26 mouse cellular contexts compared by ENCODE assay signal in the genomic region with DNA sequence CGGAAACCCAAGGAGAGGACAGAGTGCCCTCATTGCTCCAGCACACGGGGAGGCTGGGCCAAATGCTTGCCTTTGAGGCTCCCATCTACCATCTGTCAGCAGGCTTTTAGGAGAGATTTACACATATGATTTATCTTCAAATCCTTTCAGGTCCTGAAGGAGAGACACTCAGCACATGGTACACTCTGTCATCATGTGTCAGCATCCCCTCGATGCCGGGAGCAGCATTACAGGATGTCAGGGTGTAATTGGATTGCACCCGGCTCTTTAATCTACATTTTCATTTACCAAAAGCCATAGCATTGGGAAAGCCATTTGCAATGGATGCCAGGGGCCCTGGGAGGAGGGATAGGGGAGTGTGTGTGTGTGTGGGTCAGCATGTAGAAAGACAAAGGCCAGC.
A peak's percentile ranks its signal among the peaks of the same experiment; 100 is the strongest.
DNase-seq lines count a peak whose midpoint lies in the region; ATAC-seq lines count a peak whose summit lies in the region.
"Had no signal": no experiment of that assay in that cellular context is flagged by ENCODE, and none has a peak within 500 bp of the region (broad histone marks: within the 10 kb centered on the region; RNA-seq: fewer than 3 reads in every experiment).

No protein-coding gene starts in this region.

- H3K4me2 ChIP-seq in forebrain, embryonic 14.5 days (ENCODE audit: low read length): no peak overlapping the region
- H3K4me2 ChIP-seq in forebrain, embryonic 15.5 days (replicated peaks): no peak overlapping the region
- H3K4me2 ChIP-seq in midbrain, embryonic 14.5 days (ENCODE audit: low read length): no peak overlapping the region
- no peak overlapping the region for H3K4me2 ChIP-seq in midbrain, embryonic 11.5 days
- H3K4me2 ChIP-seq: heart, embryonic 13.5 days; kidney, embryonic 15.5 days; limb, embryonic 13.5 days; liver, embryonic 11.5 days; lung, embryonic 15.5 days had no signal

- DNase-seq in forebrain, embryonic 14.5 days (ENCODE audit: low spot score): peak; percentile 6
- DNase-seq in midbrain, embryonic 14.5 days: peak; percentile 62
- no peak for DNase-seq in midbrain, embryonic 11.5 days (ENCODE audit: low spot score, missing footprints)
- DNase-seq in mesoderm, embryonic 11.5 days (ENCODE audit: low read depth, low spot score): peak; percentile 23
- DNase-seq in layer of hippocampus, postnatal 36 days: no peak
- DNase-seq in adrenal gland, adult 18-20 months (ENCODE audit: low spot score in 2 of 2): no peak
- DNase-seq: adrenal gland, postnatal 25 days; cerebellum, adult 18-20 months; cerebellum, postnatal 10 days; gastrocnemius, adult 2 months; heart, postnatal 10 days; kidney, adult 18-20 months; kidney, postnatal 25 days; right cerebral cortex, postnatal 4 days; thymus, adult 18-20 months; thymus, postnatal 25 days had no signal

- 71% methylated on average over 5 of the region's 5 CpGs for WGBS in forebrain, embryonic 14.5 days
- 65% methylated on average over 5 of the region's 5 CpGs for WGBS in forebrain, embryonic 15.5 days
- 39% methylated on average over 5 of the region's 5 CpGs for WGBS in midbrain, embryonic 14.5 days
- WGBS in midbrain, embryonic 11.5 days: 79% methylated on average over 5 of the region's 5 CpGs

- H3K27ac ChIP-seq in forebrain, embryonic 14.5 days (ENCODE audit: low read depth, low read length): no peak overlapping the region
- H3K27ac ChIP-seq in forebrain, embryonic 15.5 days (replicated peaks): no peak overlapping the region
- peak overlapping the region; percentile 14; the same call in 1 of the 2 replicates for H3K27ac ChIP-seq in midbrain, embryonic 14.5 days (replicated peaks; ENCODE audit: low read depth, low read length)
- H3K27ac ChIP-seq in midbrain, embryonic 11.5 days (ENCODE audit: low read depth, low read length): no peak overlapping the region
- H3K27ac ChIP-seq: gastrocnemius, adult 2 months; heart, embryonic 13.5 days; kidney, embryonic 15.5 days; left cerebral cortex, adult 2 months; limb, embryonic 13.5 days; lung, embryonic 15.5 days; stomach, postnatal 0 days had no signal

- ATAC-seq in forebrain, embryonic 14.5 days: no peak
- no peak for ATAC-seq in forebrain, embryonic 15.5 days (replicated peaks)
- no peak; the same call in 1 of the 2 replicates for ATAC-seq in midbrain, embryonic 14.5 days (ENCODE audit: low FRiP score, low TSS enrichment)
- ATAC-seq in midbrain, embryonic 11.5 days (ENCODE audit: low FRiP score): no peak
- ATAC-seq: forebrain, embryonic 16.5 days; Patski had no signal

- no peaks in the 10 kb centered on the region for H3K36me3 ChIP-seq in forebrain, embryonic 14.5 days (ENCODE audit: control insufficient read depth, insufficient read depth, low read length)
- H3K36me3 ChIP-seq in forebrain, embryonic 15.5 days: no peaks in the 10 kb centered on the region
- no peaks in the 10 kb centered on the region for H3K36me3 ChIP-seq in midbrain, embryonic 14.5 days (ENCODE audit: control insufficient read depth, insufficient read depth, low read length)
- H3K36me3 ChIP-seq in midbrain, embryonic 11.5 days (ENCODE audit: control insufficient read depth, insufficient read depth, low read length): no peaks in the 10 kb centered on the region
- H3K36me3 ChIP-seq: heart, embryonic 13.5 days; kidney, embryonic 15.5 days; limb, embryonic 13.5 days; lung, embryonic 15.5 days had no signal

- H3K9me3 ChIP-seq in forebrain, embryonic 14.5 days (replicated peaks; ENCODE audit: control insufficient read depth, low read length): no peaks in the 10 kb centered on the region
- H3K9me3 ChIP-seq in forebrain, embryonic 15.5 days: no peaks in the 10 kb centered on the region
- peaks cover 5% of the 10 kb centered on the region; the same call in 1 of the 2 replicates for H3K9me3 ChIP-seq in midbrain, embryonic 14.5 days (ENCODE audit: control insufficient read depth, low read length)
- H3K9me3 ChIP-seq in midbrain, embryonic 11.5 days (ENCODE audit: control insufficient read depth, low read length): no peaks in the 10 kb centered on the region
- H3K9me3 ChIP-seq: kidney, embryonic 15.5 days; limb, embryonic 13.5 days; lung, embryonic 15.5 days had no signal

- H3K9ac ChIP-seq in forebrain, embryonic 14.5 days (ENCODE audit: low read length): no peak overlapping the region
- H3K9ac ChIP-seq in forebrain, embryonic 15.5 days (replicated peaks): no peak overlapping the region
- H3K9ac ChIP-seq in midbrain, embryonic 14.5 days (replicated peaks; ENCODE audit: low read length): no peak overlapping the region
- H3K9ac ChIP-seq in midbrain, embryonic 11.5 days (ENCODE audit: low read length): no peak overlapping the region
- H3K9ac ChIP-seq: heart, embryonic 13.5 days; kidney, embryonic 15.5 days; limb, embryonic 13.5 days; lung, embryonic 15.5 days had no signal

- H3K4me3 ChIP-seq in forebrain, embryonic 14.5 days (ENCODE audit: low read depth, low read length): no peak overlapping the region
- no peak overlapping the region for H3K4me3 ChIP-seq in forebrain, embryonic 15.5 days
- H3K4me3 ChIP-seq in midbrain, embryonic 14.5 days (replicated peaks; ENCODE audit: low read depth, low read length): no peak overlapping the region
- no peak overlapping the region for H3K4me3 ChIP-seq in midbrain, embryonic 11.5 days (ENCODE audit: low read depth, low read length)
- H3K4me3 ChIP-seq: gastrocnemius, adult 2 months; heart, embryonic 13.5 days; kidney, embryonic 15.5 days; left cerebral cortex, adult 2 months; limb, embryonic 13.5 days; lung, embryonic 15.5 days had no signal

- no peaks in the 10 kb centered on the region for H3K4me1 ChIP-seq in forebrain, embryonic 14.5 days (ENCODE audit: control insufficient read depth, insufficient read depth, low read length)
- H3K4me1 ChIP-seq in forebrain, embryonic 15.5 days: no peaks in the 10 kb centered on the region
- no peaks in the 10 kb centered on the region for H3K4me1 ChIP-seq in midbrain, embryonic 14.5 days (ENCODE audit: control insufficient read depth, insufficient read depth, low read length)
- H3K4me1 ChIP-seq in midbrain, embryonic 11.5 days (ENCODE audit: control insufficient read depth, insufficient read depth, low read length): no peaks in the 10 kb centered on the region
- H3K4me1 ChIP-seq: heart, embryonic 13.5 days; kidney, embryonic 15.5 days; limb, embryonic 13.5 days; lung, embryonic 15.5 days had no signal

- no peaks in the 10 kb centered on the region for H3K27me3 ChIP-seq in forebrain, embryonic 14.5 days (replicated peaks; ENCODE audit: control insufficient read depth, insufficient read depth, low read length)
- no peaks in the 10 kb centered on the region for H3K27me3 ChIP-seq in forebrain, embryonic 15.5 days
- H3K27me3 ChIP-seq in midbrain, embryonic 14.5 days (ENCODE audit: control insufficient read depth, insufficient read depth, low read length): no peaks in the 10 kb centered on the region
- H3K27me3 ChIP-seq in midbrain, embryonic 11.5 days (ENCODE audit: control insufficient read depth, insufficient read depth, low read length): no peaks in the 10 kb centered on the region
- H3K27me3 ChIP-seq: heart, embryonic 13.5 days; kidney, embryonic 15.5 days; limb, embryonic 13.5 days; lung, embryonic 15.5 days; Patski had no signal

Comparison
In these comparisons a context has a peak if more than half of its experiments do, and no peak if none do; other contexts are left out.
1. DNase-seq: peak in forebrain, embryonic 14.5 days (single experiment), midbrain, embryonic 14.5 days (single experiment) and mesoderm, embryonic 11.5 days (single experiment); none in midbrain, embryonic 11.5 days (single experiment), layer of hippocampus, postnatal 36 days (0 of 2) and adrenal gland, adult 18-20 months (0 of 2).